Mouse (Mus musculus) liver, adult 2 months (tissue): ENCODE measurements around the gene Atp5j.

Experiments used
- CTCF ChIP-seq: fragments of 200-500 bp; IDR thresholded peaks from 2 replicates; pipeline ENCODE4 v1.5.1; 2011; ENCODE audit warnings: low read depth, low read length, control low read depth
- POLR2A ChIP-seq: fragments of 200-500 bp; IDR thresholded peaks from 2 replicates; pipeline ENCODE4 v1.6.1; 2011; ENCODE audit warnings: low read length, control low read depth; ENCODE audit not compliant: insufficient read depth; ENCODE audit errors: extremely low read depth

- TF ChIP-seq CTCF = no peak
- TF ChIP-seq POLR2A = no peak
Measured at GRCm38 (mm10) chr16:84804866-84805265, 30.6 kb downstream of the Atp5j start.
